Mouse (Mus musculus) left cerebral cortex, postnatal 4 days (tissue): ENCODE measurements around the gene Cts8. TPM values are rescaled to one million over a fixed set of nuclear protein-coding genes. Genes with fewer than 3 reads are reported as not detected.

ENCODE experiments used
- DNase-seq: peaks from one replicate; pipeline ENCODE4 v3.0.0-alpha.2; 2022
- intact Hi-C: fragments of 180-260 bp; cut with DNase I; formaldehyde crosslinking; loops from one replicate; pipeline ENCODE4 v1.15.1; 2025
- total RNA-seq, 2 experiments: library from RNA; stranded (reverse); gene quantifications; 2 replicates each; pipeline ENCODE4 v1.2.3; 2021

Gene Cts8
- total RNA-seq, result not detected

DNA sequence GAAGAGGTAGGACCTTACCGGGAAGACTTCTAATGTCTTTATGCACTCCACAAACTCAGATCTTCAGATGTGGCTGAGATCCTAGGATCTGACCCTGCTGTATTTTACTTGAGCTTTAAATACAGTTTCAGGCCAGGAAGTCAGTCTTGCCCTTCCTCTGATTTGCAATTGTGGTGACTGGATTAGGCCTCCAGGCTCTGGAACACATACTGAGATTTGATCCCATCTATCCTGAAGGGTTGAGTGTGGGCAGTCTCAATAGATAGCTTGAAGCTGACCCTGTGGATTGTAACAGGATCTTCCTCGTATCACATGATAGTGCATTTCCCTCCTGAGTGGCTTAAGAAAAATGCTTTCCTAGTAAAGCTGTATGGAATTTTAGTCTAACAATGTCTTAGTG lies at the start of gene Cts8:
Gene Cts8 (minus strand): TSS at position 101 of the 400 bp plus-strand sequence.
- intact Hi-C loops, result no loop called here
- no peak for DNase-seq

DNA sequence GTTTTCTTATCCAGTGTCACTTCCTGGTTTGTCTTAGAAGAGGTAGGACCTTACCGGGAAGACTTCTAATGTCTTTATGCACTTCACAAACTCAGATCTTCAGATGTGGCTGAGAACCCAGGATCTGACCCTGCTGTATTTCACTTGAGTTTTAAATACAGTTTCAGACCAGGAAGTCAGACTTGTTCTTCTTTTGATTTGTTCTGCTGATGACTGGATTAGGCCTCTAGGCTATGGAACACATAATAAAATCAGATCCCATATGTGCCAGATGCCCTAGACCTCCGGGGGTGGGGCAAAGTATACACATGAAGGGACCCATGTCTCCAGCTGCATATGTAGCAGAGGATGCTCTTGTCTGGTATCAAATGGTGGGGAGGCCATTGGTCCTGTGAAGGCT lies 33.6 kb upstream of the Cts8 start, which contains the start of gene Gm49398:
Gene Gm49398 (minus strand): TSS at position 101 of the 400 bp plus-strand sequence.
- no peak for DNase-seq

GRCm38 (mm10) chr13:61241076-61241947 lies 13.8 kb downstream of the Cts8 start:
- intact Hi-C loops, result no loop called here
- peak; percentile 25 for DNase-seq

More for the DNA sequence above, 33.6 kb upstream of the Cts8 start, which contains the start of gene Gm49398:
- intact Hi-C loops, result no loop called here

DNA sequence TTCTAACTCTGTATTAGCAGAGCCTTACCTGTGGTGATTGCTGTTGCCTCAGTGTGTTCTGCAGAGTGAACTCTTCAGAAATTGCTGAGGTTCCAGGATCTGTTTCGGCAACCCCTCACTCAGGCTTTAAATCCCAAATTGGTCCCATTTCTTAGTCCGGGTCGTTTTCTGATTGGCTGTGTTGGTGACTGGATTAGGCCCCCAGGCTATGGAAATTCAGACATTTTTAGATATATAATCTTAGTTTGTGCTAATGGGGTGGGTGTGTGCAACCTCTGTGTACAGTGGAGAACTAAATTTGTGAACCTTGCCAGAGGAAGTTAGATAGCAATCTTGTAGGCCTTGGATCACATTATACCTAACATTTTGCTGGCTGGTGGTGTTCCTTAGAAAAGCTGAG lies 51.8 kb downstream of the Cts8 start, which contains the start of gene Cts6:
Gene Cts6 (minus strand): TSS at position 101 of the 400 bp plus-strand sequence.
- intact Hi-C loops, result no loop called here
- DNase-seq, result no peak

Other genes with a start within 250 kb of the Cts8 start
- gene Ctsj, start 249.4 kb downstream of the Cts8 start, total RNA-seq, result not detected
- not detected for gene Ctsq, start 214.7 kb downstream of the Cts8 start, total RNA-seq
- gene Ctsr, start 91.1 kb downstream of the Cts8 start, total RNA-seq, result not detected
- not detected for gene Cts6, start 51.9 kb downstream of the Cts8 start, total RNA-seq
- gene Gm49398, start 33.5 kb upstream of the Cts8 start, total RNA-seq, result not detected
- not detected for gene Cts7, start 102.8 kb upstream of the Cts8 start, total RNA-seq